Mouse (Mus musculus): ENCODE measurements around the gene Scp2. TPM values are rescaled to one million over a fixed set of nuclear protein-coding genes. Genes with fewer than 3 reads are reported as not detected.

Scp2 gene
- polyA plus RNA-seq, 1 experiment from 2014 or later = 228 TPM

GRCm38 (mm10) chr4:108025269-108025668, 119.5 kb downstream of the Scp2 start:
- no peaks in the 10 kb centered on the region for H3K9me3 ChIP-seq (replicated peaks)
- H3K27me3 ChIP-seq = peaks cover 14% of the 10 kb centered on the region
- WGBS = 4% methylated on average over 10 of the region's 10 CpGs
- H3K4me2 ChIP-seq = peak overlapping the region; percentile 42
- no peak overlapping the region for H3K9ac ChIP-seq
- peaks cover 16% of the 10 kb centered on the region for H3K4me1 ChIP-seq
- H3K27ac ChIP-seq = 0 out of 2 replicates have a peak overlapping the region, but pooled peaks have one; percentile 33
- ATAC-seq (replicated peaks; ENCODE audit: low FRiP score) = peak; percentile 37; the same call in 1 of the 2 replicates
- H3K4me3 ChIP-seq (replicated peaks) = peak overlapping the region; percentile 6; the same call in 1 of the 2 replicates
- no peaks in the 10 kb centered on the region for H3K36me3 ChIP-seq

- ATAC-seq (replicated peaks; ENCODE audit: low FRiP score) = 0 out of 2 replicates have a peak, but pooled peaks have one; percentile 55
- no peaks in the 10 kb centered on the region for H3K9me3 ChIP-seq (replicated peaks)
- WGBS = 45% methylated on average over 5 of the region's 5 CpGs
- no peak overlapping the region for H3K9ac ChIP-seq
- H3K4me3 ChIP-seq (replicated peaks) = no peak overlapping the region
- H3K27me3 ChIP-seq = peaks cover 7% of the 10 kb centered on the region
- no peak overlapping the region for H3K4me2 ChIP-seq
- peak overlapping the region; percentile 49 for H3K27ac ChIP-seq
- H3K4me1 ChIP-seq = peaks cover 15% of the 10 kb centered on the region
- no peaks in the 10 kb centered on the region for H3K36me3 ChIP-seq
These were observed 120.2 kb downstream of the Scp2 start for GRCm38 (mm10) chr4:108024641-108025040.

- 82% methylated on average over 4 of the region's 4 CpGs for WGBS
- no peaks in the 10 kb centered on the region for H3K9me3 ChIP-seq (replicated peaks)
- no peak overlapping the region for H3K4me2 ChIP-seq
- H3K9ac ChIP-seq = no peak overlapping the region
- no peak overlapping the region for H3K4me3 ChIP-seq (replicated peaks)
- H3K4me1 ChIP-seq = peaks cover 18% of the 10 kb centered on the region
- H3K27ac ChIP-seq = no peak overlapping the region
- ATAC-seq (replicated peaks; ENCODE audit: low FRiP score) = no peak
- H3K27me3 ChIP-seq = no peaks in the 10 kb centered on the region
- no peaks in the 10 kb centered on the region for H3K36me3 ChIP-seq
These were observed 121.6 kb downstream of the Scp2 start for GRCm38 (mm10) chr4:108023186-108023585.

GRCm38 (mm10) chr4:108020178-108020577, 124.6 kb downstream of the Scp2 start:
- no peak overlapping the region for H3K27ac ChIP-seq
- no peaks in the 10 kb centered on the region for H3K27me3 ChIP-seq
- H3K4me2 ChIP-seq = no peak overlapping the region
- H3K4me1 ChIP-seq = peaks cover 14% of the 10 kb centered on the region
- H3K9ac ChIP-seq = no peak overlapping the region
- H3K4me3 ChIP-seq (replicated peaks) = no peak overlapping the region
- WGBS = 88% methylated on average over 6 of the region's 6 CpGs
- H3K36me3 ChIP-seq = no peaks in the 10 kb centered on the region
- H3K9me3 ChIP-seq (replicated peaks) = no peaks in the 10 kb centered on the region
- ATAC-seq (replicated peaks; ENCODE audit: low FRiP score) = no peak

GRCm38 (mm10) chr4:108018961-108019921, 125.6 kb downstream of the Scp2 start:
- Histone ChIP-seq H3K36me3 (no peaks in the 10 kb centered on the region), H3K9me3 (replicated peaks) (no peaks in the 10 kb centered on the region), H3K4me3 (replicated peaks) (no peak overlapping the region), H3K4me2 (no peak overlapping the region), H3K27me3 (no peaks in the 10 kb centered on the region), H3K27ac (no peak overlapping the region), H3K9ac (no peak overlapping the region), H3K4me1 (peaks cover 6% of the 10 kb centered on the region)
- 51% methylated on average over 14 of the region's 14 CpGs for WGBS
- no peak for ATAC-seq (replicated peaks; ENCODE audit: low FRiP score)

GRCm38 (mm10) chr4:108018241-108018923, 126.4 kb downstream of the Scp2 start:
- no peak overlapping the region for H3K4me2 ChIP-seq
- H3K27me3 ChIP-seq = no peaks in the 10 kb centered on the region
- no peak overlapping the region for H3K9ac ChIP-seq
- no peak for ATAC-seq (replicated peaks; ENCODE audit: low FRiP score)
- no peak overlapping the region for H3K27ac ChIP-seq
- H3K4me1 ChIP-seq = 0 out of 2 replicates have a peak, but pooled peaks cover 4% of the 10 kb centered on the region
- no peaks in the 10 kb centered on the region for H3K9me3 ChIP-seq (replicated peaks)
- H3K36me3 ChIP-seq = no peaks in the 10 kb centered on the region
- WGBS = 39% methylated on average over 10 of the region's 10 CpGs
- H3K4me3 ChIP-seq (replicated peaks) = no peak overlapping the region

- no peaks in the 10 kb centered on the region for H3K9me3 ChIP-seq (replicated peaks)
- no peak overlapping the region for H3K9ac ChIP-seq
- H3K27ac ChIP-seq = no peak overlapping the region
- WGBS = 80% methylated on average over 7 of the region's 7 CpGs
- no peak overlapping the region for H3K4me3 ChIP-seq (replicated peaks)
- no peak for ATAC-seq (replicated peaks; ENCODE audit: low FRiP score)
- no peaks in the 10 kb centered on the region for H3K36me3 ChIP-seq
- H3K27me3 ChIP-seq = no peaks in the 10 kb centered on the region
- H3K4me1 ChIP-seq = 0 out of 2 replicates have a peak, but pooled peaks cover 4% of the 10 kb centered on the region
- H3K4me2 ChIP-seq = no peak overlapping the region
These were observed 127.0 kb downstream of the Scp2 start for GRCm38 (mm10) chr4:108017839-108018238.

- H3K36me3 ChIP-seq = no peaks in the 10 kb centered on the region
- H3K9me3 ChIP-seq (replicated peaks) = no peaks in the 10 kb centered on the region
- no peaks in the 10 kb centered on the region for H3K27me3 ChIP-seq
- no peak overlapping the region for H3K4me3 ChIP-seq (replicated peaks)
- H3K9ac ChIP-seq = no peak overlapping the region
- H3K4me1 ChIP-seq = 0 out of 2 replicates have a peak, but pooled peaks cover 4% of the 10 kb centered on the region
- H3K4me2 ChIP-seq = no peak overlapping the region
- no peak overlapping the region for H3K27ac ChIP-seq
- no peak for ATAC-seq (replicated peaks; ENCODE audit: low FRiP score)
- 85% methylated on average over 3 of the region's 3 CpGs for WGBS
These were observed 128.5 kb downstream of the Scp2 start for GRCm38 (mm10) chr4:108016321-108016720.

GRCm38 (mm10) chr4:108015067-108015765, 129.6 kb downstream of the Scp2 start:
- no peaks in the 10 kb centered on the region for H3K9me3 ChIP-seq (replicated peaks)
- 0 out of 2 replicates have a peak, but pooled peaks cover 4% of the 10 kb centered on the region for H3K4me1 ChIP-seq
- 62% methylated on average over 14 of the region's 14 CpGs for WGBS
- no peak for ATAC-seq (replicated peaks; ENCODE audit: low FRiP score)
- no peak overlapping the region for H3K27ac ChIP-seq
- no peaks in the 10 kb centered on the region for H3K27me3 ChIP-seq
- H3K4me2 ChIP-seq = no peak overlapping the region
- H3K4me3 ChIP-seq (replicated peaks) = no peak overlapping the region
- no peak overlapping the region for H3K9ac ChIP-seq
- H3K36me3 ChIP-seq = no peaks in the 10 kb centered on the region

GRCm38 (mm10) chr4:108014466-108014865, 130.3 kb downstream of the Scp2 start:
- Histone ChIP-seq H3K4me3 (replicated peaks) (no peak overlapping the region), H3K27me3 (no peaks in the 10 kb centered on the region), H3K4me2 (no peak overlapping the region), H3K4me1 (0 out of 2 replicates have a peak, but pooled peaks cover 4% of the 10 kb centered on the region), H3K27ac (no peak overlapping the region), H3K36me3 (no peaks in the 10 kb centered on the region), H3K9ac (no peak overlapping the region), H3K9me3 (replicated peaks) (no peaks in the 10 kb centered on the region)
- ATAC-seq (replicated peaks; ENCODE audit: low FRiP score) = no peak
- WGBS = 69% methylated on average over 2 of the region's 2 CpGs

GRCm38 (mm10) chr4:108008541-108008940, 136.3 kb downstream of the Scp2 start:
- H3K9me3 ChIP-seq (replicated peaks) = no peaks in the 10 kb centered on the region
- no peaks in the 10 kb centered on the region for H3K27me3 ChIP-seq
- no peak overlapping the region for H3K4me3 ChIP-seq (replicated peaks)
- H3K9ac ChIP-seq = no peak overlapping the region
- no peak overlapping the region for H3K27ac ChIP-seq
- H3K4me2 ChIP-seq = no peak overlapping the region
- WGBS = 56% methylated on average over 8 of the region's 8 CpGs
- no peaks in the 10 kb centered on the region for H3K4me1 ChIP-seq
- ATAC-seq (replicated peaks; ENCODE audit: low FRiP score) = no peak
- H3K36me3 ChIP-seq = no peaks in the 10 kb centered on the region
